Mouse (Mus musculus): ENCODE measurements around the gene Mettl7a3. TPM values are rescaled to one million over a fixed set of nuclear protein-coding genes. Genes with fewer than 3 reads are reported as not detected.

The Mettl7a3 gene
- not detected in 2 replicates for polyA plus RNA-seq (2014; fragmentation: Nextera tagmentation; extraction: Ambion mirVana)

- H3K9ac ChIP-seq (ENCODE audit: low read length) = no peak within 1 kb of the TSS
- no peak within 1 kb of the TSS for H3K4me3 ChIP-seq (ENCODE audit: low read depth, low read length)
- no peak for ATAC-seq
- no peaks in the 10 kb centered on the region for H3K36me3 ChIP-seq (ENCODE audit: control insufficient read depth, insufficient read depth, low read length)
- H3K27ac ChIP-seq (ENCODE audit: low read depth, low read length) = no peak within 1 kb of the TSS
- no peaks in the 10 kb centered on the region for H3K4me1 ChIP-seq (ENCODE audit: control insufficient read depth, insufficient read depth, low read length)
- H3K27me3 ChIP-seq (replicated peaks; ENCODE audit: control insufficient read depth, insufficient read depth, low read length) = no peaks in the 10 kb centered on the region
- DNase-seq (ENCODE audit: low spot score) = no peak
- H3K9me3 ChIP-seq (replicated peaks; ENCODE audit: control insufficient read depth, low read length) = no peaks in the 10 kb centered on the region
- H3K4me2 ChIP-seq (ENCODE audit: low read length) = no peak within 1 kb of the TSS
- 79% methylated on average over 10 of the region's 10 CpGs for WGBS
Observed at GRCm38 (mm10) chr15:100334629-100335028, at the start of gene Mettl7a3. Gene Mettl7a3 (plus strand): TSS chr15:100334929.

GRCm38 (mm10) chr15:100288980-100289379 lies 45.7 kb upstream of the Mettl7a3 start:
- no peaks in the 10 kb centered on the region for H3K4me1 ChIP-seq (ENCODE audit: control insufficient read depth, insufficient read depth, low read length)
- no peaks in the 10 kb centered on the region for H3K36me3 ChIP-seq (ENCODE audit: control insufficient read depth, insufficient read depth, low read length)
- H3K27ac ChIP-seq (ENCODE audit: low read depth, low read length) = no peak overlapping the region
- no peak overlapping the region for H3K4me3 ChIP-seq (ENCODE audit: low read depth, low read length)
- H3K27me3 ChIP-seq (replicated peaks; ENCODE audit: control insufficient read depth, insufficient read depth, low read length) = no peaks in the 10 kb centered on the region
- H3K4me2 ChIP-seq (ENCODE audit: low read length) = no peak overlapping the region
- DNase-seq (ENCODE audit: low spot score) = no peak
- 90% methylated on average over 6 of the region's 6 CpGs for WGBS
- no peaks in the 10 kb centered on the region for H3K9me3 ChIP-seq (replicated peaks; ENCODE audit: control insufficient read depth, low read length)
- ATAC-seq = no peak
- H3K9ac ChIP-seq (ENCODE audit: low read length) = no peak overlapping the region

GRCm38 (mm10) chr15:100290858-100291257 lies 43.9 kb upstream of the Mettl7a3 start:
- ATAC-seq = no peak
- WGBS = 83% methylated on average over 5 of the region's 5 CpGs
- no peak overlapping the region for H3K27ac ChIP-seq (ENCODE audit: low read depth, low read length)

GRCm38 (mm10) chr15:100292326-100292725 lies 42.4 kb upstream of the Mettl7a3 start:
- Histone ChIP-seq H3K27ac (ENCODE audit: low read depth, low read length) (no peak overlapping the region), H3K27me3 (replicated peaks; ENCODE audit: control insufficient read depth, insufficient read depth, low read length) (no peaks in the 10 kb centered on the region), H3K4me3 (ENCODE audit: low read depth, low read length) (no peak overlapping the region), H3K4me2 (ENCODE audit: low read length) (no peak overlapping the region), H3K9me3 (replicated peaks; ENCODE audit: control insufficient read depth, low read length) (no peaks in the 10 kb centered on the region), H3K36me3 (ENCODE audit: control insufficient read depth, insufficient read depth, low read length) (no peaks in the 10 kb centered on the region), H3K9ac (ENCODE audit: low read length) (no peak overlapping the region), H3K4me1 (ENCODE audit: control insufficient read depth, insufficient read depth, low read length) (no peaks in the 10 kb centered on the region)
- DNase-seq (ENCODE audit: low spot score) = no peak
- 82% methylated on average over 7 of the region's 7 CpGs for WGBS
- no peak for ATAC-seq

More at GRCm38 (mm10) chr15:100290858-100291257, 43.9 kb upstream of the Mettl7a3 start:
- Histone ChIP-seq H3K27me3 (replicated peaks; ENCODE audit: control insufficient read depth, insufficient read depth, low read length) (no peaks in the 10 kb centered on the region), H3K4me3 (ENCODE audit: low read depth, low read length) (no peak overlapping the region), H3K9me3 (replicated peaks; ENCODE audit: control insufficient read depth, low read length) (no peaks in the 10 kb centered on the region), H3K36me3 (ENCODE audit: control insufficient read depth, insufficient read depth, low read length) (no peaks in the 10 kb centered on the region), H3K4me2 (ENCODE audit: low read length) (no peak overlapping the region), H3K9ac (ENCODE audit: low read length) (no peak overlapping the region), H3K4me1 (ENCODE audit: control insufficient read depth, insufficient read depth, low read length) (no peaks in the 10 kb centered on the region)
- DNase-seq (ENCODE audit: low spot score) = no peak

- Histone ChIP-seq H3K4me3 (ENCODE audit: low read depth, low read length) (no peak overlapping the region), H3K27me3 (replicated peaks; ENCODE audit: control insufficient read depth, insufficient read depth, low read length) (no peaks in the 10 kb centered on the region), H3K9me3 (replicated peaks; ENCODE audit: control insufficient read depth, low read length) (no peaks in the 10 kb centered on the region), H3K27ac (ENCODE audit: low read depth, low read length) (no peak overlapping the region), H3K9ac (ENCODE audit: low read length) (no peak overlapping the region), H3K4me1 (ENCODE audit: control insufficient read depth, insufficient read depth, low read length) (no peaks in the 10 kb centered on the region), H3K4me2 (ENCODE audit: low read length) (no peak overlapping the region), H3K36me3 (ENCODE audit: control insufficient read depth, insufficient read depth, low read length) (no peaks in the 10 kb centered on the region)
- DNase-seq (ENCODE audit: low spot score) (no peak), ATAC-seq (no peak)
- 93% methylated on average over 5 of the region's 5 CpGs for WGBS
Observed at GRCm38 (mm10) chr15:100297856-100298255, 36.9 kb upstream of the Mettl7a3 start.

GRCm38 (mm10) chr15:100300499-100300898 lies 34.2 kb upstream of the Mettl7a3 start:
- Histone ChIP-seq H3K4me1 (ENCODE audit: control insufficient read depth, insufficient read depth, low read length) (no peaks in the 10 kb centered on the region), H3K9ac (ENCODE audit: low read length) (no peak overlapping the region), H3K27me3 (replicated peaks; ENCODE audit: control insufficient read depth, insufficient read depth, low read length) (no peaks in the 10 kb centered on the region), H3K4me2 (ENCODE audit: low read length) (no peak overlapping the region), H3K9me3 (replicated peaks; ENCODE audit: control insufficient read depth, low read length) (no peaks in the 10 kb centered on the region), H3K4me3 (ENCODE audit: low read depth, low read length) (no peak overlapping the region), H3K27ac (ENCODE audit: low read depth, low read length) (no peak overlapping the region), H3K36me3 (ENCODE audit: control insufficient read depth, insufficient read depth, low read length) (no peaks in the 10 kb centered on the region)
- 78% methylated on average over 6 of the region's 6 CpGs for WGBS
- no peak for DNase-seq (ENCODE audit: low spot score)
- ATAC-seq = no peak

- H3K4me2 ChIP-seq (ENCODE audit: low read length) = no peak overlapping the region
- WGBS = 75% methylated on average over 15 of the region's 15 CpGs
- no peak for ATAC-seq
Observed at GRCm38 (mm10) chr15:100301556-100301955, 33.2 kb upstream of the Mettl7a3 start.

GRCm38 (mm10) chr15:100303428-100304018 lies 31.2 kb upstream of the Mettl7a3 start:
- H3K4me1 ChIP-seq (ENCODE audit: control insufficient read depth, insufficient read depth, low read length) = no peaks in the 10 kb centered on the region
- H3K4me3 ChIP-seq (ENCODE audit: low read depth, low read length) = no peak overlapping the region
- H3K9ac ChIP-seq (ENCODE audit: low read length) = peak overlapping the region; percentile 76
- peak overlapping the region; percentile 79 for H3K4me2 ChIP-seq (ENCODE audit: low read length)
- WGBS = 62% methylated on average over 8 of the region's 8 CpGs
- DNase-seq (ENCODE audit: low spot score) (no peak), ATAC-seq (no peak)
- H3K27me3 ChIP-seq (replicated peaks; ENCODE audit: control insufficient read depth, insufficient read depth, low read length) = no peaks in the 10 kb centered on the region
- no peaks in the 10 kb centered on the region for H3K36me3 ChIP-seq (ENCODE audit: control insufficient read depth, insufficient read depth, low read length)
- H3K27ac ChIP-seq (ENCODE audit: low read depth, low read length) = no peak overlapping the region
- no peaks in the 10 kb centered on the region for H3K9me3 ChIP-seq (replicated peaks; ENCODE audit: control insufficient read depth, low read length)

More at GRCm38 (mm10) chr15:100301556-100301955, 33.2 kb upstream of the Mettl7a3 start:
- Histone ChIP-seq H3K36me3 (ENCODE audit: control insufficient read depth, insufficient read depth, low read length) (no peaks in the 10 kb centered on the region), H3K4me1 (ENCODE audit: control insufficient read depth, insufficient read depth, low read length) (no peaks in the 10 kb centered on the region), H3K27ac (ENCODE audit: low read depth, low read length) (no peak overlapping the region), H3K27me3 (replicated peaks; ENCODE audit: control insufficient read depth, insufficient read depth, low read length) (no peaks in the 10 kb centered on the region), H3K4me3 (ENCODE audit: low read depth, low read length) (no peak overlapping the region), H3K9ac (ENCODE audit: low read length) (no peak overlapping the region), H3K9me3 (replicated peaks; ENCODE audit: control insufficient read depth, low read length) (no peaks in the 10 kb centered on the region)
- no peak for DNase-seq (ENCODE audit: low spot score)
